Mouse (Mus musculus): ENCODE results near the gene Clpb.

Gene Clpb

DNA sequence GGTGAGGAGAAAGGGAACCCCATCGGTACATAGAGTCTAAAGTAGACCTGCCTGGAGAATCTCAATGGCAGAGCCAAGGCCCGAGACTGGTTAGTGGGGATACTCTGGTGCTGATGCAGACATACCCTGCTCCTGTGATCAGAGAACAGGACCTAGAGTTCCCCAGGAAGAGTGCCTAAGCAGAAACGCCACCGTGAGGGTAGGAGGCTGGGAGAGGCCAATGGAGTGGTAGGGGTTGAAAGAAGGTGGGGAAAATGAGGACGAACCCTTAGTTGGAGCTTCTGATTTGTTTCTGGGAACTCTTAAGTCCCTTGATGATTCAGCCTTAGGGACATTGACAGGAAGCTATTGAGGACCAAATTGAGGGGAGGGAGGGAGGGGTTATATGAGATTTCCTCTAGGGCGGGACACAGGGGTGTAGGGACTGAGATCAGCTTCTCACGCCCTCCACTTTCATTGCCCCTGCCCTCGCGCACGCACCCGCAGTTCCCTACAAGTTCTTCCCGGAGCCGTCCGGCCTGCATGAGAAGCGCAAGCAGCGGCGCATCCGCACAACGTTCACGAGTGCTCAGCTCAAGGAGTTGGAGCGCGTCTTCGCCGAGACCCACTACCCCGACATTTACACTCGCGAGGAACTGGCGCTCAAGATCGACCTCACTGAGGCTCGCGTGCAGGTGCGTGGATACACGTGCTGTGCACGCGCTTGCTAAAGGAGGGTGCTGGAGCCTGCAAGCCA lies 157.0 kb downstream of the Clpb start:
- no peak for DNase-seq (ENCODE audit: low read depth, low spot score)

DNA sequence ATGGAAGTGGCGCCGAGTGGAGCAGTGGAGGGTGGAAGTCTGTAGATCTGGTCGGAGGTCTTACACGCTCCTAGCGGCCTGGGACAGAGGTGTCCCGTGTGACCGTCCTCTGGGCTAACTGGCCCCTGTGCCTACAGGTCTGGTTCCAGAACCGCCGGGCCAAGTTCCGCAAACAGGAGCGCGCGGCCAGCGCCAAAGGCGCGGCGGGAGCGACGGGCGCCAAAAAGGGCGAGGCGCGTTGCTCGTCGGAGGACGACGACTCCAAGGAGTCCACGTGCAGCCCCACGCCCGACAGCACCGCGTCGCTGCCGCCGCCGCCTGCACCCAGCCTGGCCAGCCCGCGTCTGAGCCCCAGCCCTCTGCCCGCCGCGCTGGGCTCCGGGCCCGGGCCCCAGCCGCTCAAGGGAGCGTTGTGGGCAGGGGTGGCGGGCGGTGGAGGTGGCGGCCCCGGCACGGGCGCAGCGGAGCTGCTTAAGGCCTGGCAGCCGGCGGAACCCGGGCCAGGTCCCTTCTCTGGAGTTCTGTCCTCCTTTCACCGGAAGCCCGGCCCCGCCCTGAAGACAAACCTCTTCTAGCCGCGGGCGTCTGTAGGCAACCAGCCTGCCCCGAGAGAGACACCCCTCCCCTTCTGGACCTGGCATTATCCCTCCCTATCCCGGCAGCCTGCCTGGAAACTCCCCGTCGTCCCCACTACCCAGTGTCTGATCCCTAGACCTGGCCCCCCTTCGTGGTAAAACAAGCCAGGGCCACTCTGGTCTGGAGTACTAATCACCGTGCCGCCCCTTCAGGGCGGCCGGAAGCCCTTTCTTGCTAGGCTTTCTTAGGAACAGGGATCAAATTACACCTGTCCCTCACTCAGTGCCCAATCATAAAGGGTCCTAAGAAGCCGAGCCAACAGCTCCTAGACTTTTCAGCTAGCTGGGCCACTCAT lies 158.4 kb downstream of the Clpb start:
- DNase-seq (ENCODE audit: low read depth, low spot score), result no peak

DNA sequence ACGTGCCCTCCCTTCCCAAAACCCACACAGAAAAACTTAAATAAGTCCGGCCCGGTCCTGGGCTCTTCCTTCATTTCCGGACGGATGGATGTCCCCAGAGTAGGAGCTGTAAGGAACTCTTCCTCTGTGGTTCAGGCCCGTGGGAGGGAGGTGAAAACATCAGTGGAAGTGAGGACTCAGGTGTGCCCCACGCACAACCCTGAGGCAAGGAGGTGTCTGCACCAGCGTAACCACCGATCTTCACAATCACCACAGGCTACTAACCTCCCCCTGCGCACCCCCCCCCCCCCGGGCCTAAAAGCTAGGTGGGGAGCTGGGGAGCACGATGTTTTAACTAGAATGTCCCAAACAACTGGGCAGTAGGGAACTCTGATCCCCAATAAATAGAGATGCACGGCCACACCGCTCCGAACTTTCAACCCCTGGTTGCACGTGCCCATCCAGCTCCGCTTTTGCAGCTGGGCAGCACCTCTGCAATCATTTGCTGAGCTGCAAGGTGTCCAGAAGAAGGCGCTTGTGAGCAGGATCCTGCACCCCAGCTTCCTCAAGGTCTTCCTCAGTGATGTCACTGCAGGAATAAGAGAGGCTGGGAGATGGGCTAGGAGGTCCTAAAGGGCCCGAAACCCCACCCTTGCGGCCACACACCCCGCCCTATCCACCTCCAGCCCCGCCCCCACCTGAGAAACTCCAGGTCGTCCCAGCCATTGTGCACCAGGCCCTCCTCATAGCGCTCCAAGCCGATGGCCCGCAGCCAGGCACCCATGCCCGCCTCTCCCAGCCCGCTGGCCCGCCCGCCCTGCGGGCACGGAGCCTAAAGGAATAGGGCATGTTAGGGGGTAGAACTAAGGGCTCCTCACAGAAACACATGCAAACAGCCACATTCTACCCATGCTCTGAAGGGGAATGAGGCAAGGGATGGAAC lies 159.7 kb downstream of the Clpb start:
- no peak for DNase-seq (ENCODE audit: low read depth, low spot score)

DNA sequence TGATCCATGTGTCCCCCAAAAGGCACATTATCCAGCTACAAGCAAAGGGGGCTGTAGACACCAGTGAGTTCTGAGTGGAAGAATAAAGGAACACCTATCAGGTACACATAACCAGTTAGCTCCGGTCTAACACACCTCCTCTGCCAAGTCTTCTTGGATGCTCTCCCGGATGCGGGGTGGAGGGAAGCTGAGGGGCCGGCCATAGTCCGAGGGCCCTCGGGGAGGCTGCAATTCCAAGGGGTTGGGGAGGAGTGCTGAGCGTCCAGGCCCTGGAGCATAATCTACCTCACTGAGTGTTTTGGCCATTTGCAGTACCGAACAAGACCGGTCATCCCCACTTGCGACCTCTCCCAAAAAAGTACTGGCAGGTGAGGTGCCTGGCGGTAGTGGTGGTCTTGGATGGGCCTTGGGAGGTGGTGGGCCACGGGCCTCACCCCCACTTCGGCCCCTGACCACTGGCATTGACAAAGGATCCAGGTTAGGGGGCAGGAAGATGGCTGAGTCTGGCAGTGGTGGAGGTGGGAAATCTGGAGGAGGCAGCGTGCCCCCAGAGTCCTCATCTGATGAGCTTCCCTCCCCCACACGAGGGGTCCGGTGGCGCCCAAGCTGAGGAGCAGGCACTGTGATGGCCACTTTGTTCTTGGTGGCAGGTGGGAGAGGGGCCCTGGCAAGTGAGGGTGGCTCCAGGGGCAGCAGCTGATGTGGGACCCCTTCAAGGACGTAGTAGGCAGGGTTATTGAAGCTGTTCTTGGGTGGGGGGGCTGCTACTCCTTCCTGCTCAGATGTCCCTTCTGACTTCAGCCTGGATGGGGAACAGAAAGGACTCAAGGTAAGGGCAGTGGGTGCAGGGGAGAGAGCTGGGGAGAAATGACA lies 160.6 kb downstream of the Clpb start:
- no peak for DNase-seq (ENCODE audit: low read depth, low spot score)

DNA sequence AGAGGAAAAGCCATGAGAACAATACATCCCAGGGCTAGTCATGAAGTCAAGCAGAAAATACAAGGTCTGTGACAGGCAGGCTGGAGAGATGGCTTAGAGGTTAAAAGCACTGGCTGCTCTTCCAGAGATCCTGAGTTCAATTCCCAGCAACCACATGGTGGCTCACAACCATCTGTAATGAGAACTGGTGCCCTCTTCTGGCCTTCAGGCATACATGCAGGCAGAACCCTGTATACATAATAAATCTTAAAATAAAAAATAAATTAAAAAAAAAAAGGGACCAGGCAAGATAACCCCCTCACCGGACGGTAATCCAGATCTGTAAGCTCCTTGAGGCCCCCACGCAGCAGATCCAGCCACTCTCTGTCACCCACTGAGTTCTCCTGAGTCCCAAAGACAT lies 166.9 kb downstream of the Clpb start:
- no peak for DNase-seq (ENCODE audit: low read depth, low spot score)

DNA sequence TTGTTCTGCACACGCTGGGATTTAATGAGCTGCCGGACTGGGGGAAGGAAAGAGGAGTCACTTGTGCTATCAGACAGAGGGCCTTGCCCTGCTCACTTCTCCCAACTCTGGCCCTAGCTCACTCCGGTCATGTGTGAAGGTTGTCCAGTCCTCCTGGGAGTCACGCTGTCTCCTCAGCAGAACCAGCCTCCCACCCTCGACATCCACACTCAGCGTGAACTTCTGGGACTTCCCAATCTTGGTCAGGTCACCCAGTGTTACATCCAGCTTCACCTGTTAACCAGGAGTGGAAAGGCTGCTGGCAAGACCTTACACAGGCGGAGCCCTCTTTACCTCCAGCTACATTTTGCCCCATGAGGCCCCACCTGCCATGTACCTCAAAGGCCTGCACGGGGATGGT lies 168.0 kb downstream of the Clpb start:
- DNase-seq (ENCODE audit: low read depth, low spot score), result no peak

DNA sequence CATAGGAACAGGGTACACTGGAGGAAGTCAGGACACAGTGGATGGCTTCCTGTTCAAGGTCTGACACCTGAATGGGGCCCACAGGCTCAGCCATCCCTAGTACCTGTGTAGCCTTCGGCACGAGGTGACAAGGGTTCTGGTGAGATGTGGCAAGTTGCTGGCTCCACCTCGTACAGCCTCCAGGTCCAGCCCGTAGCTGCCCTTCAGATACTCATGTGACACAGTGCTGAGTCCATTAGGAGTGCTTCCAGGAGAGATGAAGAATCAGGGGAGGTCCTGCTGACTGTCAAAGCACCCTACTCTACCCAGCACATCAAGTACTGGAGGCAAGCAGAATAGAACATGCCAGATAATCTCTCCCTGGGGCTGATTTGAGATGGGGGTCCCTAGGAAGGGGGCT lies 168.9 kb downstream of the Clpb start:
- DNase-seq (ENCODE audit: low read depth, low spot score), result no peak

DNA sequence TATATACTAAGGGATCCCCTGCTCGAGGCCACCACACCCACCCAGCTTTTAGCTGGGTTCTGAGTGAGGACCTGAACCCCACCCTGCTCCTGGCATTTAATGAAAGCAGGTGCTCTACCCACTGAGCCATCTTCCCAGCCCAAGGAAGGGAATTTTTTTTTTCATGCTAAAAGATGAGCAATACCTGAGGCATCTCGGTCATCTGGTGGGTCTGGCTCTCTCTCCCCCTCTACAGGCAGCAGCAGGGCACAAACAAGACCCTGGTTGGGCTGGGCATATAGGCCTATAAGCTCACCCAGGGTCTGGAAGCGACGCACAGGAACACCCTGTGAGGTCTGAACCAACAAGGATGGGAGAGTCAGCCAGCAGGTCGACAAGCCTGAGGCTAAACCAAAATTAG lies 169.9 kb downstream of the Clpb start:
- DNase-seq (ENCODE audit: low read depth, low spot score), result no peak

DNA sequence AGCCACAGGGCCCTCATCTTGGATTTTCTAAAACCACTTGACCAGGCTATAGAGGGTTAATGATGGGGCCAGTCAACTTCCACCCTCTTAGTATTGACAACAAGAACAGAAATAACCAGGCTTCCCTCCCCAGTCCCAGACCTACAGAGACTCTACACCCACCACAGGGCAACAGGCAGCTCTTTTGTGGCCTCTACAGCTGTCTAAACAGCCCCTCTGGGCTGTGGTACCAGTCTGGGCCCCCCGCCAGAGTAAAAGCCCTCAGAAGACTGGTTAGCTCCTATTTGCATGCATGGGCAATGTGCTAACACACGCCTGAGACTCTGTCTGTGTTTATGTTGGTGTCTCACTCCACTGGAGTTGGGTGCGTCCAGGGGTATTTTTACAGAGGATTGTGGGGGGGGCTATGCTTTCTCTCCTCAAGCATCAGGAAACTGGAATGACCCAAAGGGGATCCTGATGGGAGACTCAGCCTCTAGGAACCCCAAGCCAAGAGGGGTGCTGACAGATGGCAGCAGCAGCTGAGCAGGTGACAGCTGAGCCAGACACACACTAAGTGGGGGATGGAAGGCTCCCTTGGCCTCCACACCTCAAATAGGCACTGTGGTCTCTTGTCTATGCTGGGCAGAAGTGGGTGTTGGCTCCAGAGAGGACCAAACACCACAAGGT lies 170.6 kb downstream of the Clpb start:
- no peak for DNase-seq (ENCODE audit: low read depth, low spot score)

DNA sequence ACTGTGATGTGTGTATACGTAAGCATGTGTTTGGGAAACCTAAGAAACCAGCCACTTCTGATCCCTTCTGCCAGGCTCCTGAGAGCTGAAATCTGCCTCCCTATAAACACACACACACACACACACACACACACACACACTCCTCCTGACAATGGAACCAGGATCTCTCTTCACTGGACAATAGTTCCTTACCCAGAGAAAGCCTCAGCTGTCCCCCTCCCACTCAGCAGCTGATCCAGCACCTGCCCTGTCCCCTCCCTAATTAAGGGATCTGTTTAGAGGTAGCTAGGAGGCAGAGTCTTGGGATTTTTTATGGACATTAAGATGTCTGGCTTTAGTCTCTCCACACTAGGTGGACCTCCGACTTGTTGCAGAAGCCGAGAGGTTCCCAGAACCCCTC lies 171.5 kb downstream of the Clpb start:
- DNase-seq (ENCODE audit: low read depth, low spot score), result no peak

DNA sequence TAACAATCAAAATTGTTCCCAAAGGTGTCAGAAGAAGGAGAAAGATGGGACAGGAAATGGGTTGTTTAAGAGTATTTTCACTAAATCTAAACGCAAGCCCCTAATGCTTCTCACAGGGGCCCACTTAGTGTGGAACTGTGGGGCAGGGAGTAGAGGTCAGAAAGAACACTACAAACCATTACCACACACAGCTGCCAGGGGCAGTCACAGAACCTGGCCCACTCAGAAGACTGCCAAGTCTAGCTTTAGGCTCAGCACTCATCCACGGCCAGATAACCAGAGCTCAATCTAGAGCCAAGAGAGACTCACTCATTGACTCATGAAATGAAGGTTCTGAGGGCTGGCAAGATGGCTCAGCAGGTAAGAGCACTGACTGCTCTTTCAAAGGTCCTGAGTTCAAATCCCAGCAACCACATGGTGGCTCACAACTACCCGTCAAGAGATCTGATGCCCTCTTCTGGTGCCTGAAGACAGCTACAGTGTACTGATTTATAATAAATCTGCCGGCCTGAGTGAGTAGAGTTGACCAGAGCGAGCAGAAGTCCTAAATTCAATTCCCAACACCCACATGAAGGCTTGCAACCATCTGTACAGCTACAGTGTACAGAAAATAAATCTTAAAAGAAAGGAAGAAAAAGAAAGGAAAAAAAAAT lies 172.2 kb downstream of the Clpb start:
- DNase-seq (ENCODE audit: low read depth, low spot score), result no peak

DNA sequence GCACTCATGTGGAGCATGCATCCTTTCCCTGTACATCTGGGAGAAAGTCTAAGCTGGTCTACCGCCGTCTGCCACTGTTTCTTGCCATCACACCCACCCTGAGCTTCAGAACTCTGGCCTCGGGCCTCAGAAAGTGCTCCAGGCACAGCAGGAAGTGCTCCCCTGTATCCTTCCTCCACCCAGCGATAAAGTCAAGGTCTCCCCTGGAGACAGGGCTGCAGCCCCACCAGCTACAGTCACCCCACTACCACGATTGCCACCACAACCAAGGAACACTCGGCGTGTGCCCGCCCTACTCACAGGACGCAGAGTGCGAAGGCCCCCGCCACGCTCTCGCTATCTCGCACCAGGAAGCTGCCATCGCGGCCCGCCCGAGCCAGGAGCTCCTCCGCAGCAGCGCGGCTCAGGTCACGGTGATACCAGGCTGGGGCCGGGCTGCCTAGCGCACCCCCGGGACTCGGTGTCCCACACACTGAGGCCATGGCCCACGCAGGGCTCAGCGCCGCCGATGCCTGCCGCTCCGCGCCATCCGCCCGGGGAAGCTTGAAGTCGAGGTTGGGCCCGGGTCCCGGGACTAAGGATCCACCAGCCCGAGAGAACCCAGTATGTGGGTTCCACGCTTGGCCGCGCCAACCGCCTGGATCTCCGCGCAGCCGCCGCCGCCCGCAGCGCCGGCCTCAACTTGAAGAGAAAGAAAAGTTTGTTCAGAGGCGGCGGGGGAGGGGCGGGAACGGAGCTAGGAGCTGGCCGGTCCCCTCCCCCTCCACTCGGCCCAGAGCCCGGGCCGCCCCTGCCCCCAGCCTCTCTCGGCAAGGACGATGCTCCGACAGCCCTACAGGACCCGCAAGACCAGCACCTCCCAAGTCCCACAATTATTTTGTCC lies 173.1 kb downstream of the Clpb start:
- no peak for DNase-seq (ENCODE audit: low read depth, low spot score)

DNA sequence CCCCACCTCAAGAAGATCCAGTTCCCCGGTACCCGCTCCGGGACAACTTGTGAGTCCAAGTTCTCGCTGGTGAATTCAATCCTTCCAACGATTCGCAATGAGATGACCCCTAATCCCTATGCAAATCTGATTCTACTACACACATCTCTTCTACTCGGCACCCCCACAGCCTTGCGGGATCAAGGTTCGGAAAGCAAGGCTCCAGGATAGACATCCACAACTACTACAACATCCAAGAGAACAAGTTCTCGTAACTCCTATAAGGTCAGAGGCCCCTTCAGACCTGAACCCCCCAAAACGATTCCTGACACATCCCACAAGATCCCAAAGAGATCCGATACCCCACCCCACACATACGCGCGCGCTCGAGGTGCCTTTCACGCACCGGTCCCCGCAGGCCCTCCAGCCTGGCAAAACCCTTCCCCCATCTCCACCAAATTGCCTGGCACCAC lies 173.7 kb downstream of the Clpb start:
- no peak for DNase-seq (ENCODE audit: low read depth, low spot score)

DNA sequence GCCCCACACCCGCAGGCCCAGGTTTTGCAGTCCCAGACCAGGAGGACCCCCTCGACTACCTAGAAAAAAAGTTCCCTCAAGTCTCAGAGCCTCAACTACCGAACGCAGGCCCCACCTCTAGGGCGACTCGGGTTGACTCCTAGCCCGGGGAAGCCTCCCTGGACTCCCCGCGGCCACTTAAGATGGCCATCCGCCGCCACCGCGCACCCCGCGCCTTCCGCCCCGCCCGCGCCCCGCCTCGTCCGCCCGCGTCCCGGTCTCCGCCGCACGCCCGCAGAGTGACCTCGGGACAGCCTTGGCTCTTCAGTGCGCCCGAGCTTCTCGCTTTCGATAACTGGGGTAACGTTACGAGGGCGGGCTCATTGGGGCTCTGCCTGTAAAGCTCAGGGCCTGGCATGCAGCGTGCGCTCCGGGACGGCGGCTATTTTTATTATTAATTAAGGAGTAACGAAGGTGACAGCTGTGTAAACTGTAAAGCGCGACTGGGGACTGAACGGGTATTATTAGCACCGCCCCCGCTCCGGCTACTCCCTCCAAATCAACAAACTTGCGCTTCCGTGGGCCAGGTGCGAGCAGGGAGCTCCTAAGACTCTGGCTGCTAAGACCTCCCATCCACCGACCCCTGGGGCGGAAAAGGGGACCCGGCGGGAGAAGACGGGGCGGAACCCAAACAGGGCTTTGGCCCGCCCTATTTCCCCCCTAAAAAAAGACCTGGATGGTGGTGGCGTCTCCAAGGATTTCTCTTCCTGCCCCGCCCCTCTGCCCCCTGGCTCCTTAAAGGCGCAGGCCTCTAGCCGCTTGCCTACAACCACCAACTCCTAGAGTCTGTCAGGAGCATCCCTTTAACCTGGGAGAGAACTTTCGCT lies 174.4 kb downstream of the Clpb start, which contains the start of gene Inppl1:
Gene Inppl1 (minus strand): TSS at position 624 of the 866 bp plus-strand sequence.
- peak; percentile 66 for DNase-seq (ENCODE audit: low read depth, low spot score)

DNA sequence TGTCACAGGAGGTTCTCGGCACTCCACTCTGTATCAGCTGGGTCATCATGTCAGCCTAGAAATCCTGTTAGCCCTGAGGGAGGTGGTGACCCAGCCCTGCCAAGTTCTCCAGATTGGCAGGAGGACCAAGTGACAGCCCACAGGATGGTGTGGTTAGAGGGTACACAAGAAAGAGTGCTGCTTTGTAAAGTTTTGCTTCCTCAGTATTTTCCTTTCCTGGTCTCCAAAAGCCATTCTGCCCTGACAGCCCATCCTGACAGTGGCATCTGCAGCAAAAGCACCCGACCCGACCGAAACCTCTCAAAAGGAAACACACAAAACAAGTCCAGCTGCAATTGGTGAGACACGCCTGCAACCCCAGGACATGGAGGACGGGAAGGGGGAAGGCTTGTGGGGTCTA lies 180.8 kb downstream of the Clpb start:
- DNase-seq (ENCODE audit: low read depth, low spot score), result no peak
